Mouse (Mus musculus) thymus, postnatal 14 days (tissue): Measurements from ENCODE around the gene Vezf1.

Source experiments
- DNase-seq: peaks from one replicate; pipeline ENCODE4 v3.0.0; 2021

Gene Vezf1

DNA sequence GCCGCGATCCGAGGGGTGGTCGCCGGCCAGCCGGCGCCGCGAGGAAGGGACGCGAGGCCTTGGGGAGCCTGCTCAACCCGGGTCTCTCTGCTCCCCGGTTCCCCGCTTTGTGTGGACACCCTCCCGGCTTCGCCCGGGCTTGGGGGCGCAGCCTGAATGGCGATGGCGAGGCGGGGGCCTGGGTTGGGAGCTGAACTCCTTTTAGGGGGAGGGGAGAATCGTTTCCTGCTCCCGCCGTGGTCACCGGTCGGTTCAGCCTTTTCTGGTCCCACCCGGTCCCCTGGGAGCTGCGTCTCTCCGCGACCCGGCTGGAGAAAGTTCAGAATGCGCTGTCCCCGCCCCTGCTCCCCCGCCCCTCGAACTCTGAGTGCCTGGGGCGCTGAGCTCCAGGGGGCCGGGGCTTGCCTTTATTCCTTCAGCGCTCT is 31.5 kb downstream of the Vezf1 start:
- DNase-seq = peak; percentile 67

DNA sequence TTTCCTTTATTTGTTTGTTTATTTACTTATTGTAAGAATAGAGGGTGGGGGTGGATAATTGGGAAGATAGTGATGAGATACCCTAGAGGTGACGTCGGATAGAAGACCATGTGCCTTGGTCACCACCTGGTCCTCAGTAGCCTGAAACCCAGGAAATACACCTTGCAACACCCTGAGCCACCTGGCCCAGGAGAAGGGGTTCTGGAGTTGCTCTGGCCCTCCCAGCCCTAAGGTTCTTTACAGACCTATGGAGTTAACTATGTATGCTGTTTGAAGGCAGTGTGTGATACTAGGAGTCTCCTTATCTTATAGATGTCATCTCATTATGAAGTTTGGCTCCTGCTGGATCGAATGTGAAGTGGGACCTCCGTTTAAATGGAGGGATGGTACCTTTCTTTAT is 32.1 kb downstream of the Vezf1 start:
- DNase-seq = no peak

DNA sequence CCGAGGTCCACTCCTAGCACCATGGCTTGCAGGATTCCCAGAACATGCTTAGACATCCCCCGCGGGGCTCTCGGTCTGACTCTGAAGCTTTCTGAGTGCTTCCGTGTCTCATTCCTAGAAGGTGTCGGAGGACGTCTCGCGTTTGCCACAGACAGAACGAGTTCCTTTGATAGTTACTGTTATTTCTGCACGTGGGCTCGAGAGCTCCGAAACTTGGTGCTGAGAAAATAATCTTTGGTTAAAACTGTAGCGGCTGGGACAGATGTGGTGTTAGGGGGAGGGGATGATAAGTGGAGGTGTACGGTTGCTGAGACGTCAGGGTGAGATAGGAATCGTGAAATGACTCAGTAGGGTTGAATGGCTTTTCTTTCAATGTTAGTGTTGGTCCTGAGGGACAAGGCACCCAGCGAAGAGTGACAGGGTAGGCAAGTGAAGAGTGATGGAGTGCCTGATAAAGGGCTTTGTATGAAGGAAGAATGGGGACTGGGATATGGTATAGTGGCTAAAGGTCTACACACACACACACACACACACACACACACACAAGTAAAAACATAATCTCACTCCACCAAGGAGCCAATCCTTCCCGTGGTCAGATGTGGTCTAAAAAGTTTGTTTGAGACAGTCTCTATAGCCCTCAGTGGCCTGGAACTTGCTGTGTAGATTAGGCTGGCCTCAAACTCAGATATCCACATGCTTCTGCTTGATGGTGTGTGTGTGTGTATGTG is 35.3 kb downstream of the Vezf1 start:
- DNase-seq = no peak

DNA sequence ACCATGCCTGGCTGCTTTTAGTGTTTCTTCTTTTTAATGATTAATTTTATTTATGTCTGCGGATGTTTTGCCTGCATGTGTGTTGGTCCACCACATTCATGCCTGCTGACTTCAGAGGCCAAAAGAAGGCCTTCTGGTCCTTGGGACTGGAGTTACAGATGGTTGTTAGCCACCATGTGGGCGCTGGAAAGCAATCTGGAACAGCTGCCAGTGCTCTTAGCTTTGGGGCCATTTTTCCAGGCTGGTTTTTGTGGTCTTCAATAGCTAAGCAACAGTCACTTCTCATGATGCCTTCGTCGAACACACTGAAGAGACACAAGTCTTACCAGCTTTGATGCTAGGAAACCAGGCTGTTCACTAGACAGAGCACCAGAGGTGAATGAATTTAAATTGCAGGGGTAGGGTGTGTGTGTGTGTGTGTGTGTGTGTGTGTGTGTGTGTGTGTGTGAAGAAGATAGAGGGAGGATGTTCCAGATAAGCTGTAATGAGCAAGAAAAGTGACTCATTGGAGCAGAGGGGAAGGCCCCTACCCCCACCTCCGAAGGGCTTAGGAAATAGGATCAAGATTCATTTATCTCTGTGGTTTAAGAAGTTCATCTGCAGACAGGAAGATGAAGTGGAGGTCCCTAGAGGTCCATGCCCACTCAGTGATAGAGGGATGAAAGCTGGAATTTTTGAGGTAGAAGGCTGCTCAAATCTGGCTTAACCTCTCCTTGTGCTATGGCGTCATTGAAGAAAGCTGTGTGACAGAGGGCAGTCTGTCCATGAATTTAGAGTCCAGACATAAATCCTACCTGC is 37.6 kb downstream of the Vezf1 start:
- DNase-seq = no peak

DNA sequence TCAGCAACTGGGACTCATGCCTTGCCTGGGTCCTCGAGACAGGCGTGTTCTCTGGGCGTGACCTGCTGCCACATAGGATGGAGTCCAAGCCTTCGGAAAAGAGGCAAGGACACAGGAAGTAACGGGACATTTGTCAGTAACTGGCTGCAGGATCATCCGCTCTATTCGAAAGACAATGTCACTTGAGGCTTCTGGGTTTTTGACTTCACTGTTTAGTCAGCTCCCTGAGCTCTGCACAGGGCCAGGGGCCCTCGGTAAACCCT is 38.1 kb downstream of the Vezf1 start:
- no peak for DNase-seq

DNA sequence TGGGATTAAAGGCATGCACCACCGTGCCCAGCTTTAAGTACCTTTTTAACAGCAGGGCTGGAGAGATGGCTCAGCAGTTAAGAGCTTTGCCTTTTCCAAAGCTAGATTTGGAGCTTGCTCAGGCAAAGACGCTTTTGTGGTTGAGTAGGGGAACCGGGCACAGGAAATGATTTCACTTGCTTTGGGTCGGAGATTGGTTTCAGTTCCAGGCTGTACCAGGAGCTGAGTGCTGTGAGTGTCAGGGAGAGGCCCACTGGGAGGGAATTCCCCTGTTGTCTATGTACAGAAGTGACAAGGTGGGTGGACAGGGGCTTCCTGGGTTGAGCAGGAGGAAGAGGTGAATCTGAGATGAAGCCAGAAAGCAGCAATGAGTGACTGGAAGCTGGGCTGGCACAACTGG is 39.3 kb downstream of the Vezf1 start:
- peak; percentile 18 for DNase-seq

DNA sequence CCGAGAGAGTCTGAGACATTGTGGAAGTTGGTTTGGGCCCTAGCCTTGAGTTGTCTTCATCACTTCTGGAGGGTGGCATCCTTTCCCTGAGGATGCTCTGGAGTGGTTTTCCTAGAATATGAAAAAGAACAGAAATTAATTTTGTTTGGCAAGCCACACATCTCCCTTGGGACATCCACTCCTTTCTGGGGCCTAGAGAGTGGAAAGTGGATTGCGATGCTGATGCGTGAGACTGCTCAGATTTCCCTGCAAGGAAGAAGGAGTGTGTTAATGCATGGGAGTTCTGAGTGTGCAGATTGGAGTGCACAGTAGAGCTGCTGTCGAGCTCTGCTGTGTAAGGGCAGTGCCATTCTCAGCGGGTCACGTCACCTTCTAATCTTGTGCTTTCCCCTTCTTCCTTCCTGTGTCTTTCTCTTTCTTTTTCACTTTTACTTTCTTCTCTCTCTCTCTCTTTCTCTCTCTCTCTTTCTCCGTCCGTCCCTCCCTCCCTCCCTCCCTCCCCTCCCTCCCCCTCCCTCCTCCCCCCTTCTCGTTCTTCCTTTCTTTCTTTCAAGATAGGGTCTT is 42.0 kb downstream of the Vezf1 start:
- DNase-seq = no peak

DNA sequence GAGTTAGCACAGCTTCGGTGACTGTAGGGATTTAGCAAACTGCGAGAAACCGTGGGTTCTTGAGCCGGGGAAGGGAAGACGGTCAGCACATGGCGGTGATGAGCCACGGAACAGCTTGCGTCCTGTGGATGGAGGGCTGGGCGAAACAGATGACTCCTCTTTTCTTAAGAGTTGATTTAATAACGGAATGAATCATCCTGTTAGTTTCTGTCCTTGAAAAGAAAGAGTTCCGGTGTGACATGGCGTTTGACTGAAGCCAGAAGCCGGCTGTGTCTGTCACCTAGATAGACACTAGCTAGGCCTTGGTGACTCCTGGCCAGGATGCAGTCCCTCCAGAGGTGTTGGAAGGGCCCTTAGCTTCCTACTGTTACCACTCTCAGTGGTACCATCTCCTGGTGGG is 44.0 kb downstream of the Vezf1 start:
- DNase-seq = no peak

DNA sequence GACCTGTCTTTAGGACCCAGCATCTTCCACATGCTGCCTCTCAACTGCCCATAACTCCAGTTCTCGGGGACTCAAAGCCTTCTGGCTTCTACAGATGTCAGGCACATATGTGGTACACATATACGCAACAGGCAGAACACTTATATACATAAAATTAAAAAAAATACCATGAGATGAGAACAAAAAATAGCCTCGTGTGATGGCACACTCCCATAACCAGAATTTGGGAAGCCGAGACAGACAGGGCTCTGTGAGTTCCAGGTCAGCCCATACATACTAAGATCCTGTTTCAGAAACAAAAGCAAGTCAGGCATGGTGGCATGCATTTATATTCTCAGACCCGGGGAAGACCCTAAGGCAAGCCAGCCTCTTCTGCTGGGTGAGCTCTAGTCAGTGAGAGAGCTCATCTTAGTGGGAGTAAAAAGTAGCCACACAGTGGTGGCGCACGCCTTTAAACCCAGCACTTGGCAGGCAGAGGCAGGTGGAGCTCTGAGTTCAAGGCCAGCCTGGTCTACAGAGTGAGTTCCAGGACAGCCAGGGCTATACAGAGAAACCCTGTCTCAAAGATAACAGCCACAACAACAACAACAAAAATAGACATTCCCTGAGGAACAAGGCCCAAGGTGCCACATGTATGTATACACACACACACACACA is 44.7 kb downstream of the Vezf1 start:
- no peak for DNase-seq

DNA sequence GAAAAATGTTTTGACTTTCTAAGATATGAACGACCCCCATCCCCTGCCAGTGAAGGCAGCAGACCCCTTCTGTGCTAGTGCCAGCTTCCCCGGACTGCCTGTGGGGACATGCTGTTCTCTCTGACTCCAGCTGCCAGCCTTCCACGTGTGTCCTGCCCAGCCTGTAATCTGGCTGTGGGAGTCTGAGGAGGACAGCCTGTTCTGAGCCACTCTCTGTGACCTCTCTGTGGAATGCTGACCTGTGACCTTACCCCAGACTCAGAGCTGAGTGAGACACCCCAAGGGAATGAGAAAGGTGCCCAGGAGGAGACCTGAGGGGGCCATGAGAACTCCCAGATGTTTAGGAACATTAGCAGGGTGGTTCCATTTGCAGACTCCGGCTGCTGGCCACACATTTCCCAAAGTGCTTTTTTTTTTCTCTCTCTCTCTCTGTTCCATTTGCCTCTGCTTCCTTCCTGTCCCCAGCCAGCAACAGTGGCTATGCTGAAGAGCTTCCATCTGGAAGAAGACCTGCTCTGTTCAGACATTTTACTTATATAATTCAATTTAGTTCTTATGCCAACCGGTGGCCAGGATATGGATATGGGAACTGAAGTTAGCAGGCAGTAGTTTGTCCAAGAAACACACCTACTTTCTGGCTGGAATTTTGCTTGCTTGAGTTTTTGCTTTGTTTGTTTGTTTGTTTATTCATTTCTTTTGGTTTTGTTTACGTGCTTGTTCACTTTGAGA is 45.6 kb downstream of the Vezf1 start:
- DNase-seq = no peak

DNA sequence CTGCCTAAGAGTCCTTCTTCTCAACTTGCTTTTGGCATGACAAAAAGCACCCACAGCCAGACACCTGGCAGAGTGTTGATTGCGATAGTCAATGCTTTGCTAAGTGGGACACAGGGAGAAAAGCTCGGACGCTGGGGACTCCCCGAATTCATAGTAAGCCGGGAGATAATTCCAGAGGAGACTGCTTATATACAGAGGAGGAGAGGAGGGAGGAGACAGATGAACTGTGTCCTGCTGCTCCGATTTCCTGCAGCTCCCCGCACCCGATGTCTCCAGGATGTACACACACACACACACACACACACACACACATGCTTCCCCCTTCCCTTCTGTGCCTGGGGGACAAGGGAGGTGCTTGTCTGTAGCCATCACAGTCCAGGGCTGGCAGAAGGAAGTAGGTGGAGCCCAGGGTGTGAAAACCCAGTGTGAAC is 46.8 kb downstream of the Vezf1 start:
- peak; percentile 42 for DNase-seq

DNA sequence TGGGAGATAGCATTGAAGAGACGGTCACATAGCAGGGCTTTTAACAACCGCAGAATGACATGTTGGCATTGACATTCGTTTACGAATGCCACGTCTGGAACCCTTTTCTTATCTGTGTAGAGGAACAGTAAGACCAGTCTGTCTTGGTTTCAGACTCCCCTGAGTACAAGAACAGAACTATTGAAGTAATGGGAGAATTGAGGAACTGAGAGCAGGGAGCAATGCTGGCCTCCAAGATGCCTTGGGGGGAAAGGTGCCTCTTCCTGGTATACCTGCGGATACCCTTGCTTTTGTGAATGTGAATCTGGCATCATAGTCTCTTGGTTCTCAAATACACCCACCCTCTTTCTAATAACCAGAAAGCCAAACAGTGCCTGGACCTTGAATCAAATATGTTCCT is 48.5 kb downstream of the Vezf1 start:
- no peak for DNase-seq

DNA sequence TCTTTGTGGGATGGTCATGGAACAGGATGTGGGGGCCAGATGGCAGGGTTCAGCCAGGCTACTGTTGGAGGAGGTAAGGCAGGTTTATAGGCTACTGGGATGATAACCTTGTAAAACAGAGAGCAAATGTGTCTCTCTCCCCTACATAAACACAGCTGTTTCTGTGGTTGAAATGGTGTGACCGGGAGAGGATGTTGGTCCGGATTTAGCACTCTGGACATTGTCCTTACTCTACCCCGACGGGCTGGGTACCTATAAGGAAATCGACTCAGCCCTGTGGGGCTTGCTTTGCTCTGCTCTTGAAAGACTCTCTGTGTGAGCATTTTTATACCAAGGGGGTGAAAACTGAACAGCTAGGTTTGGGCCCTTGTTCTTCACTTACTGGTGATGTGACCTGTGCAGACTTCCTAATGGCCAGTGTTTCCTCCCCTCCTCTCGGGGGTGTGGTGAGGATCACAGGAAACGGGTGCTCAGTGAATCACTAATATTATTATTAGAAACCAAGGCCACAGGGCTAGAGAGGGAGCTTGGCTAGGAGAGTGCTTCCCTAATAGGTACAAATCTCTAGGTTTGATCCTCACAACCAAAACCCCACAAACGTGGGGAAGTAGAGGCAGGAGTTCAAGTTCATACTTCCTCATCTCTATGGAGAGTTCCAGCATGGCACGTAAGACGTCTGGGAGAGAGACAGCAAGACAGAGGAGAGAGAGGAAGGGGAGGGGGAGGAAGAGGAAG is 49.4 kb downstream of the Vezf1 start:
- no peak for DNase-seq

DNA sequence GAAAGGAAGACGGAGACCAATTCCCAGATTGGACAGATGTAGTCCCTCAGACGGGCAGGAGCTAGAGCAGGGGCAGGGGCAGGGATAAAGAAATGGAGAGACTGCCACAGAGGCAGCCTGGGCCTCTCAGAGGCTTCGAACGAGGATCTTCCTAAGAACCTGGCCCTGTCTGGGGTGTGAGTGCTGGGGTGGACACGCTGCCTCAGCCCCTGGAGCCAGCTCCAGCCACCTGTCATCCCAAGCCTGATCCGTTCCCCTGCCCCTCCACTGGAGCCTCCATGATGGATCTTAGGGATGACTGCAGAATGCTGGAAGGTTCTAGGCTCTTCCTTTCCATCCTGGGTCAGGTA is 50.0 kb downstream of the Vezf1 start:
- no peak for DNase-seq

DNA sequence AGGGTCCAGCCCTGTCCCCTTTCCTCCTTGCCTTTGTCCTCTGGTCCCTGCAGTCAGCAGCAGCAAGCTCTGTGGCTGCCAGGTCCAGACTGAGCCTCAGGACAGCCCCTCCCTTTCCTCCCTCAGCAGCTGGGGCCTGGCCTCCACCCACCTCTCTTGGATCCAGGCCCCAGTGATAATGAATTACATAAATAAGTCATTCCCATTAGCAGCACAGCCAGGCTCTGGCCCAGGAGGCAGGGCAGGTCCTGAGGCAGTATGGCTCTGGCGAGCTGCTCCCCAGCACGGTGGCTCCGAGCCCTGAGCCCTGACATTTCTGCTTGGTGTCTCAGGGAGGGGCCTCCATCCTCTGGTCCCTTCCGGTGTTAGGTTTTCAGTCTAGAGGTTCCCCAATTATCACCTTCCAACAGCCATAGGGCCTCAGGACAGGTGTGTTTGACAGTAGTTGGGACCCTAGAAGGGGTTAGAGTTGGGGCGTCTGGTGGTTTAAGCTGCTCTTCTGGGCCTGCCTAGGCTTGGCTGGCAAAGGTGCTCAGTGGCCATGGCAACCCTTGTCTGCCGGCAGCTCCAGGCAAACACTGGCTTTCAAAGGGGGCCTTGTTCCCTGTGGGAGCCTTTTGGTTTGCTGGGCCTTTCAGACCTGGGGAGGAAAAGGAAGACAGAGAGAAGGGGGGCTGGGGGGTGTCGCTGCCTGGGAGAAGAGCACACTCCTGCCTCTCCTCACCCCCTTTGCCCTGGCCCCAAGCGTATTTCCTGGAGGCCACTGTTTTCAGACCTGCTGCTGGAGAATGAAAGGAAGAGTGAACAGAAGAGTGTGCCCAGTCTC is 51.0 kb downstream of the Vezf1 start:
- no peak for DNase-seq

DNA sequence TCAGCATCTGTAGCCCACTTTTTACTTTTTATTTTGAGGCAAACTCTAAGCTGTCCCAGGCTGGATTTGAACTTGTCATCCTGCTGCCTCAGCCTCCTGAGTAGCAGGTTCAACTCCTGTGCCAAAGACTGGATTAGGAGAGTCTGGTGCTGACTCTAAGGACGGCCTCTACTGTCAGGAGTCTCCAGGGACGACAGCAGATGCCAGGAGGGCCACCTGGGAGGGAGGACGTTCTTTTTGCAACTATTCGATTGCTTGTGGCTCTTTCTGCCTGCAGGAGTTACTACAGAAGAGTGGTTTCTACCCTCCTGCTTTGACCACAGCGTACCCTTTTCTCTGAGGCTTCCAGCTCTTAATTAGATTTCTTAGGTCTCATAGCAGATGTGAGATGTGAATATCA is 54.5 kb downstream of the Vezf1 start:
- no peak for DNase-seq

DNA sequence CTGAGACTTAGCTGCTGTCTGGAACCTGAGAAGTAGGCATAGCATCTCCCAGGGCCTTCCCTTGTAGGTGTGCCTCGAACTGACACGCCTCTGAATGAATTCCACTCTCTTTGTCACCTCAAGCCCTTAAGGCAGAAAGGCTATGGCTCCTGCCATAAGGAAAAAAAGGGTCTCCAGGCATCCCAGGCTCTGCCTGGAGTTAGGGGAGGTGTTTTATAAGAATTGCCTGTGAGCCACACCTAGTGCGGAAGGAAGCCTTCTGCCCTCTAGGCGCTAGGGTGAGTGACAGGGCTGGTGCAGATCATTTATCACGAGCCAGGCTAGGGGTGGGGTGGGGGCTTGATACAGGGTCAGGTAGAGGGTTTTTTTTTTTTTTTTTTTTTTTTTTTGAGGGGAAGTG is 54.9 kb downstream of the Vezf1 start:
- DNase-seq = no peak

DNA sequence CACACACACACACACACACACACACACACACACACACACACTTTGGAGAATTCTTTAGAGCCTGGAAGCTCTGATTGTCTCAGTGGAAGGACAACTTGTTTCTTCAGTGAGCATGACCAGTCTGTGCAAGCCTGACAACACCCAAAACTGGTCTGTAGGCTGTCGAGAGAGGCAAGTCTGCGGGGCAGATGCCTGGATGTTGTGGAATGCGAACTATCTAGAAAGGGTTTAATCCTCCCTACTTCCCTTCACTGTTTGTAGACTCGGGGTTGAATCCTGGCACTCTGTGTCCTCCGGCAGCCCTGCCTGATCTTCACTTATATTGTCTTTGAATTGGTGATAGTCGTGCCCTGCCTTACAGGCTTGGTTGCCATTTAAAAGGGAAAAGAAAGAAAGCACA is 55.7 kb downstream of the Vezf1 start:
- no peak for DNase-seq

DNA sequence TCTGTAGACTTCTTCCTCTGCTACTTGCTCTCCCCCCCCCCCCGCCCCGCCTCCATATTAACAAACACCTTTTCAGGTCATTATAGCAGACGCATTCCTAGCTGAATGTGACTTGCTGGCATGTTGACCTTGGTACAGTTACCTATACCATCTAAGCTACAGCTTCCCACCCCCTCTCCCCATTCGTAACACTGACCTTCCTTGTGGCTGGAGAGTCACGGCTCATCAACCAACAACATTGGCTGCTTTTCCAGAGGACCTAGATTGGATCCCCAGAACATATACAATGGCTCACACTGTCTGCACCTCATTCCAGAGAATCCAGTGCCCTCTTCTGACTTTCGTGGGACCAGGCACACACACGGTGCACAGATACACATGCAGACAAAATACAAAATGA is 57.4 kb downstream of the Vezf1 start:
- DNase-seq = no peak

DNA sequence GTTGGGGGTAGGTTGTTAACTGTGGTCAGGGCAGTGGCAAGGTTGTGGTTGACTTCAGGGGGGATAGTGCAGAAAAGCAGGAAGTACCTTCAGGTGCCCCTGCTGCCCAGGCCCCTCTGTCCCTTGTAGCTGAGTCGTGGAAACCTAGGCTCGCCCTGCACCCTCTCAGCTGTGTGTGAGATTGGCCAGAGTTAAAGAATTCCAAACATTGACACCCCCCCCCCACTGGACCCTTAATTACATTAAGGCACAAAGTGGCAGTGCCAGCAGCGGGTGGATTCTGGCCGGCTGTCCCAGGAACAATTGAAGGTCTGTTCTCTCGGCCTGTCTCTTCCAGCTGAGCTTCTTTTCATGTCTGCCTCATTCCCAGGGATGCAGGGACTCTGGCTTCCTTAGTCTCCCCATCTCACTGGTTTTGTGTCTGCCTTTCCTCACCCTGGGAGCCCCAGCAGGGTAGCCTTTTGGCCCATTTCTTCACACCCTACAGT is 58.3 kb downstream of the Vezf1 start:
- DNase-seq = no peak

DNA sequence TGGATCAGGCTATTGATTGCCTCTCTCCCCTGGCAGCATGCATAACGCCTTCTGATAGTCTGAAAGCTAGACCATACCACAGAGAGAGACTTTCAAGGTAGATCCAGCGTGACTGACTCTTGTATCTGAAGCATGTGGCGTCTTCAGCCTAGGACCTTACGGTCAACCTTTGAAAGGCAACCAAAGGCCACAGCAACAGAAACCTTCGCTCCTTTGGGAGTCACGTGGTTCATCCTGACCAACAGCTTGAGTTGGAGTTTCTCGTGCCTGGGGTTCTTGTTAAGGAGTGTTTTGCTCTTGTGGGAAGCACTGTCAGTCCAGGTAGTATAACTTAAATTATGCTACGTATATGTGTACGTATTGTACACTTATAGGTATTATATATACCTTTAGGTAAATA is 60.4 kb downstream of the Vezf1 start:
- no peak for DNase-seq

DNA sequence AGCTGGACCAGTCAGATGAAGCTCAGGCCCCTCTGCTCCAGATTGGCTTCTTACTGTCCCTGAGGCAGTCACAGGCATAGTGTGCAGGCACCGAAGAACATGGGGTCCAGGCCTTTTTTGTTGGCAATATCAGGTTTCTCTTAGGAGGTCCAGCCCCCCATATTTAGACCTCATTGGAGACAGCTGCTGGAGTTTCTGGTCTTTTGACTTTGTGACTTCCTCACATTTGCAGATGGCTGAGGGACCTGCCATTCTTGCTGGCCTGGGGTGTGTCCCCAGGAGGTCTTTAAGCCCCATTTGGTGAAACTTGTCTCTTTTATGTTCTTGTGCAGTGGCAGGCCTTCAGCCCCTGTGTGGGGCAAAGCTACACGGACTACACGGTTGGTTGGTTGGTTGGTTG is 61.2 kb downstream of the Vezf1 start:
- no peak for DNase-seq
